Mouse (Mus musculus) bone marrow, adult 2 months (tissue): Measurements from ENCODE around the gene Pitpnb.

ENCODE experiments used
- CTCF ChIP-seq: fragments of 200-500 bp; IDR thresholded peaks from 2 replicates; pipeline ENCODE4 v1.5.1; 2011; ENCODE audit warnings: low read length, control low read depth; ENCODE audit not compliant: control insufficient read depth, insufficient read depth
- POLR2A ChIP-seq: fragments of 200-500 bp; IDR thresholded peaks from 2 replicates; pipeline ENCODE4 v1.6.1; 2011; ENCODE audit warnings: low read depth, mild to moderate bottlenecking, control low read depth, low read length, borderline replicate concordance; ENCODE audit not compliant: control insufficient read depth

DNA sequence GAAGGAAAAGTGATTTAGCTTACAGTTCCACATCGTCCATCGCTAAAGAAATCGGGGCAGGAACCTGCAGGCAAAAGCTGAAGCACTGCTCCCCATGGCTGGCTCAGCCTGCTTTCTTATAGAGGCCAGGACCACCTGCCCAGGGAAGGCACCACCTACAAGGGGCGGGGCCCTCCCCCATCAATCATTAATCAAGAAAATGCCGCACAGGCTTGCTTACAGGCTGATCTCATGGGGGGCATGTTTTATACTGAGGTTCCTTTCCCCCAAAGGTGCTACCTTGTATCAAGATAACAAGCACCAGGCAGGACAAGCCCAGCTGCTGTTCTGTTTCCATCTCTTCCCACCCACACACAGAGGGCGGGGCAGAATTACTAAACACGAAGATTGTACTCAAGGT is 31.9 kb upstream of the Pitpnb start:
- TF ChIP-seq CTCF (no peak), POLR2A (no peak)
